Mouse (Mus musculus) right cerebral cortex, adult 2 months (tissue): ENCODE measurements at regions not wholly inside any gene's neighbourhood (a gene's known extent, or its start where the extent isn't known, plus 50 kb on each side); places are given as distances from the start of the nearest gene placed in this dataset.
A peak's percentile ranks its signal among the peaks of the same experiment; 100 is the strongest.

ENCODE experiments used
- DNase-seq, 2 experiments: peaks; one replicate each; pipeline ENCODE4 v3.0.0; 2021 to 2022; ENCODE audit warnings: low spot score in 2 of 2

- DNase-seq, result no peak
Observed at GRCm38 (mm10) chr2:61922496-61922895, 119.8 kb downstream of the Tbr1 start.

- no peak for DNase-seq
Observed at GRCm38 (mm10) chr2:61938296-61938695, 108.0 kb upstream of the Slc4a10 start.

- DNase-seq, result no peak
Observed at GRCm38 (mm10) chr2:61965916-61966315, 80.3 kb upstream of the Slc4a10 start.

GRCm38 (mm10) chr2:61967724-61968123, 78.5 kb upstream of the Slc4a10 start:
- no peak for DNase-seq

GRCm38 (mm10) chr2:61970029-61970428, 76.2 kb upstream of the Slc4a10 start:
- no peak for DNase-seq

GRCm38 (mm10) chr2:61984771-61985170, 61.5 kb upstream of the Slc4a10 start:
- DNase-seq, result no peak

- peak; percentile 46 to 54 for DNase-seq
Observed at GRCm38 (mm10) chr2:61986967-61987550, 59.2 kb upstream of the Slc4a10 start.
